Mouse (Mus musculus) spleen, postnatal 14 days (tissue): ENCODE measurements around the gene Zwilch.
"Not testable (repeated sequence)": the region's sequence is repeated elsewhere in the genome, so short reads cannot be mapped to it uniquely, and the experiment has no call there.

Experiments
- DNase-seq, 2 experiments: peaks; one replicate each; pipeline ENCODE4 v3.0.0; 2021 to 2022; ENCODE audit warnings: low spot score in 2 of 2

The Zwilch gene

GRCm38 (mm10) chr9:64172816-64173665 lies at the start of gene Zwilch, which contains the start of gene Rpl4:
TSS of gene Zwilch (minus strand) at chr9:64173104.
TSS of gene Rpl4 (plus strand) at chr9:64173375.
- DNase-seq: peak; percentile 69 to 78

DNA sequence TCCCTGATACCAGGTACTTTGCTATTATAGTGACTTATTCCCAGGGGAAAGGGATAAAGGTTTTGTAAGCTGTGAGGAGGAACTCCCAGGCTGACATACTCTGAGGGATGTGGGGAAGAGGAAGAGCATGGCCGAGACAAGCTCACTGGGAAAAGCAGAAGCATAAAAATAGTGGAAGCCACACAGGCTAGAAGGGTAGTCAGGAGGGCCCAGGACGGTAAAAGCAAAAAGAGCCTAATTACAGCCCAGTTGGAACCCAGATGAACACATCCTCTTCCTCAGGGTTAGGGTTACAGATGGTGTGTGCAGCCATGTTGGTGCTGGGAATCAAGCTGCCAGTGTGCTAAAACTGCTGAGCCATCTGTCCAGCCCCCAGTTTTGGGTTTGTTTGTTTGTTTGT lies 49.2 kb upstream of the Zwilch start:
- no peak for DNase-seq

- no peak for DNase-seq
Observed at GRCm38 (mm10) chr9:64221480-64221879, 48.6 kb upstream of the Zwilch start.

GRCm38 (mm10) chr9:64220603-64221002 lies 47.7 kb upstream of the Zwilch start:
- no peak for DNase-seq

DNA sequence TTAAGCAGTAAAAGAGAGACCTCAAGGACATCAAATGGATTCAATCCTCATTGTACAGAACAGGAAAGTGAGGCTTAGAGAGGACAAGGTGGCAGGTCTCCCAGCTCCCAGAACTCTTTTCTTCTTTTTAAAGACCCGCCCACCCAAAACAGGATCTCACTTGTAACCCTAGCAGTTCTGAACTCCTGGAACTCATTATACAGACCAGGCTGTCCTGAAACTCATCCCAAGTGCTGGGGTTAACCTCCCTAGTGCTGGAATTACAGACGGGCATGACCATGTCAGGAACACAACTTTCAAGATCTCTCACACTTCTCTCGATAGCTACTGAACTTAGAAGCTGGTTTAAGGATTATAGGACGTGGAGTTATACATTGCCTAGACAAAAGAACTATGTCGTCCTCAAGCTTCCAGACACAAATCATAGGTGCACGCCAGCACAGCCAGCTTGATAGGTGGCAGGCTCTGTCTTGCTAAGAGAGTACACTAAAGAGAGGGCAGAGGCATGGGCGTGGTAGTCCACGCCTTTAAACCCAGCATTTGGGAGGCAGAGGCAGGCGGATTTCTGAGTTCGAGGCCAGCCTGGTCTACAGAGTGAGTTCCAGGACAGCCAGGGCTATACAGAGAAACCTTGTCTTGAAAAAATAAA lies 47.0 kb upstream of the Zwilch start:
- no peak for DNase-seq

- no peak for DNase-seq
Observed at GRCm38 (mm10) chr9:64219305-64219704, 46.4 kb upstream of the Zwilch start.

GRCm38 (mm10) chr9:64217887-64218286 lies 45.0 kb upstream of the Zwilch start:
- no peak for DNase-seq

DNA sequence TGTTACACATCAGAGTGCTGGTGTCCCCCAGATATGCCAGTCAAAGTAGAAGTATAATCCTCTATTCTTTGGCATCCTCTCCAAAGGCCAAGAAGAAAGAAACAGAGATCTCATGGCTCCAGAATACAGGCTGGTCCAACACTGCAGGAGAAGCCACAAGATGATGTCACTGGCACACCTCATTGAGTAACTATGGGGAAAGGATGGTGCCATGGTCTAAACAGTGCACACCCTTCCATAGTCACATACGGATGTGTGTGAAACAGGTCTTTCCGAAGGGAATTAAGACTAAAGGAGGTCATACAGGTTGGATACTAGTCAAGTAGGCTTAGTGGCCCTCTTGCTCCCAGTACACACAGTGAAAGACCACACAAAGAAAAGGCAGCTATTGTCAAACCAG lies 43.7 kb upstream of the Zwilch start:
- no peak for DNase-seq

DNA sequence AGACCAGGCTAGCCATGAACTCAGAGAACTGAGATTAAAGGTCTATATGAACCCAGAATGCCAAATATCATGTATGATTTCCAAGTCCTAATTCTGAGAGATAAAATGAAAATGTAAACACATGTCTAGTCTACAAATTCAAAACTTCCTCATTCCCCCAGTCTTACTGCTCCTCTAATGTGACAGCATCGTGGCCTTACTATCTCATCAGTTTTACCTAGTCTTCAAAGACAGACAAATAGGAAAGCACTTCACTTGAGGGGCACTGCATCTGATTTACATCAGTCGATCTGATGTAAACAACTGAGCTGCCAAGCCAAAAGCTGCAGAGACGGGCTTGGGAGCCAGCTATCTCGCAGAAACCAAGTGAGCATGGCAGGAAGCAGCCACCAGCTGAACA lies 43.2 kb upstream of the Zwilch start:
- no peak for DNase-seq

- DNase-seq: no peak
Observed at GRCm38 (mm10) chr9:64214452-64214851, 41.5 kb upstream of the Zwilch start.

DNA sequence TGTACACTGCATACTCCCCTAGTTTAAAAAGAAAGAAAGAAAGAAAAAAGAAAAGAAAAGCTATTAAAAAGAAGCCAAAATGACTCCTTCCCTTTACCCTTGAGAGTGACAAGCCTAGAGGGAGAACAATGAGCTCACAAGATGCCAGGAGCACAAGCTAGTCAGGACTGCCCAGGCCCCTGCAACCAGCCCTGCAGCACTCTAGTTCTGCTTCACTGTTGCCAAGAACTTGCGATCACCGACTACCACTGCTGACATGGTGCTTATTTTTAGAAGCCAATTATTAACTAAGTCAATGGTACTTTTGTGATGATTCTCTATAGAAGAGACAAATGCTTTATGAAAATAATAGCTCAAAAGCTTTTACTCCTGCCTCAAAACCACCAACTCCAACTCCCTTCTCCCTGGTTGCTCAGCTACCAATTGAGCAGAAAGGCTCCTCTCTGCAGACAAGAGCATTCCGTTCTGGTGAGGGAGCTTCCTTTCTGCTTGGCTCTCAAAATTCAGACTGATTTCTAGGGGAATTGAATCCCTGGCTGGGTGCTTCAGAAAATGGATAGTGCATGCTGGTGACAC lies 34.7 kb upstream of the Zwilch start:
- no peak for DNase-seq

DNA sequence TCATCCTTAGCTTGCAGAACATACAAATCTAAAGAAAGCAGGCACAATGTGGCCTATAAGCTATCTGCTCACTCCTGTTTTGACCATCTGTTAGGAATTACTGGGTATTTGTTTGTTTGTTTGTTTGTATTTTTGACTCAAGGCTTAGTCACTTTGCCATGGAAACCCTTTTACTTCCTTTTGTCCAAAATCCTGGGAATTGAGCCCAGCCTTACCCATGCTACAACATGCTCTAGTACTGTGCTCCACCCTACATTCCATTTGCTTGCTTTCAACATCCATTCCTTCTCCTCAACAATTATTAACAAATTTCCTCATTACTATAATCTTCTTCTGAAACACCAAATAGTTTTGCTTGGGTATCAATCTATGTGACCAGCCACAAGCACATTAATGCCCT lies 30.0 kb upstream of the Zwilch start:
- no peak for DNase-seq

DNA sequence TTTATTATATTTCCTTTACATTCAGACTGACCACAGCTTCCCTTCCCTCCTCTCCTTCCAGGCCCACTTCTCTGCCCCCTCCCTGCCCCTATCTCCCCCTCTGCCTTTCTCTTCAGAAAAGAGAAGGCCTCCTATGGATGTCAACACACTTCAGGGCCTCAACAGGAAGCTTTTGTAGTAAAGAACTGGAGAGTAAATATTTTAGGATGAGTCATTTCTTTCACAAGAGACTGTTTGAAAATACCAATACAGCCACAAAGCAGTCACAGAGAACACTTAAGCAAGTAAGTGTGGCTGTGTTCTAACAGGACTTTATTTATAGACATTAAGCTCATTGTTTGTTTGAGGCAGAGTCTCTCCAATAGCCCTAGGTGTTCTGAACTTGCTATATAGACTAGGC lies 29.4 kb upstream of the Zwilch start:
- DNase-seq: no peak

DNA sequence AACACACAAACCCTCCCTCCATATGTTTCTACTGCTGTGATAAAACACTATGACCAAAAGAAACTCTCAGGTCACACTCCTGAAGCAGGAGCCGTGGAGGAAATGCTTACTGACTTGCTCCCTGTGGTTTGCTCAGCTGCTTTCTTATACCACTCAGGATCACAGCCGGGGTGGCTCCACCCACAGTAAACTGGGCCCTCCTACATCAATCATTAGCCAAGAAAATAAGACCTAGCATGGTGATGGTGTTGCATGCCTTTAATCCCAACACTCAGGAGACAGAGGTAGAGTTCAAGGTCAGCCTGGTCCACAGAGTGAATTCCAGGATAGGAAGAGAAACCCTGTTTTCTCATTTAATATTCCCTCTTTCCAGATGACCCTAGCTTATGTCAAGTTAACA lies 27.0 kb upstream of the Zwilch start:
- no peak for DNase-seq

- DNase-seq: not testable (repeated sequence)
Observed at GRCm38 (mm10) chr9:64198763-64199418, 26.0 kb upstream of the Zwilch start.

DNA sequence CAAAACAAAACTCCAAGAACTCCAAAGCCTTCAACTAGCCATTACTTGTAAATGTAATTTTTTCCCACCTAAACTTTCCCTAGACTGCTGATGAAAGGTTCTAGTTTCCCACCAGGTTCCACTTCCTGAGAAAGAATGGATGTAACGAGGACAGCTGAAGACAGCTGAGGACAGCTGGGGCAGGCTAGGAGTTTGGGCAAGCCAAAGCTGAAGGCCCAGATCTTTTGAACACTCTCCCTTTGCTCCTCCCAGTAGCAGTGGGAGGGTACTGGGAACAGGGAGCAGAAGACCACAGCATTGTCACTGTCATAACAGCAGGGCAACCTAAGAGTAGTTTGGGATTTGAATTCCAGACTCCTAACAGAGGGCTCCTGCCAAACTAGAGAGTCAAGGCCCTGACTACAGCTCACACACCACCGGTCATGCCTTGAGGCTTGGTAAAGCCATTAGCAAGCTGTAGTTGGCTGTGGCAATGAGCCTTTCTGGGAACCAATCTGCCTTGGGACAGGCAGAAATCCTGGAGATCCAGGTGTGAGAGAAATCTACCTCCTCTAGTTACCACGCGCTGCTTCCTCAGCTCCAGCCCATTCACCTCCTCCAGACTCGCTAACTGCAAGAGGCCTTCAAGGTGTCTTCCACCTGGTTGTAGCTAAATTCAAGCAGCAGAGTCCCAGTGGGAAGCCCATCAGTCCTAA lies 25.3 kb upstream of the Zwilch start:
- DNase-seq: no peak

GRCm38 (mm10) chr9:64197524-64197923 lies 24.6 kb upstream of the Zwilch start:
- DNase-seq: no peak

- DNase-seq: no peak
Observed at GRCm38 (mm10) chr9:64195554-64195953, 22.6 kb upstream of the Zwilch start.

DNA sequence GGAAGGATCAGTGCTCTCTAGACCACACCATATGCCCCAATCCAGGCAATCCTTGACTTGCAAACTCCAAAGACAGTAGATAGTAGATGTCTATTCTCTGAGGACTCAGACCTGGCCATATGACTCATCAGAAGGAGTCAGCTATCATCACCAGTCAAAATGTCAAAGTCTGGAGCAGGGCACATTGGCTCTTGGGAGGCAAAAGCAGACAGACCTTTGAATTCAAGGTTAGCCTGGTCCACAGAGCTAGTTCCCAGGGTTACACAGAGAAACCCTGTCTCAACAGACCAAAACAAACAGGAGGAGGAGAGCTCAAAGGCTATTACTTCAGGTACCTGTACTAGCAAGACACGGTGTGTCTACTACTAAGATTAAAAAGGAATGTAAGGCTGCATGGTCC lies 21.0 kb upstream of the Zwilch start:
- DNase-seq: no peak

DNA sequence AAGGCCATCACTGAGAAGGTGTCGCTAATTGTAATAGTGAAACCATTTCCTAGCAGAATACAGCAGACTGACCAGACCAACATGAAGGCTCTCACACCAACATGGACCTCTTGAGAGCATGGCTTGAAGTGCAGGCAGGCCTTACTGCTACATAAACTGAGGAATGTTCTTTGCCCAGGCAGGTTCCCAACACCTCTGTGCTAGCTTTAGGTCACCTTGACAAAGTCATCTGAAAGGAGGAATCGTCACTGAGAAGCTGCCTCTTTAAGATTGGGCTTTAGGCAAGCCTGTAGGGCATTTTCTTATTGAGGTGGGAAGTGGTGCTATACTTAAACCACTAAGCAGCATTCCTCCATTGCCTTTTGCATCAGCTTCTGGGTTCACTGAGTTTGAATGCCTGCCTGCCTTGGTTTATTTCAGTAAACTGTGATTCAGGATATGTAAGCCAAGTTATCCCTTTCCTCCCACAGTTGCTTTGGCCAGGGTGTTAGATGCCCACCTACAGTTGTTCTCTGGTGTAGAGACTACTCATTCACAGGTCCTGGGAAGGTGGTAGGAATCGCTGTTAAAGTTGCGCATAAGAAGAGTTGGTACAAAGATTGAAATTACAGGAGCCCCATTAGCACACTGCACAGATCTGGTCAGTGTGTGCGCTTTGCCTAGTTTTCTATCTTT lies 11.4 kb upstream of the Zwilch start:
- no peak for DNase-seq

- not testable (repeated sequence) for DNase-seq
Observed at GRCm38 (mm10) chr9:64183295-64183694, 10.4 kb upstream of the Zwilch start.
